Mouse (Mus musculus): ENCODE measurements around the gene Atp5e. TPM values are rescaled to one million over a fixed set of nuclear protein-coding genes. Genes with fewer than 3 reads are reported as not detected.

The Atp5e gene
- total RNA-seq, 4 experiments from 2014 or later, result 1,170 to 1,318 (median 1,227) TPM

GRCm38 (mm10) chr2:174415731-174416310 lies 48.1 kb downstream of the Atp5e start, which contains the start of gene Nelfcd:
Gene Nelfcd (plus strand): TSS chr2:174415804.
- peak; percentile 91 to 95 for DNase-seq (ENCODE audit: low spot score in 2 of 2)

- DNase-seq (ENCODE audit: low spot score in 2 of 2), result no peak
Observed at GRCm38 (mm10) chr2:174415001-174415730, 48.7 kb downstream of the Atp5e start.

- DNase-seq (ENCODE audit: low spot score in 2 of 2), result no peak
Observed at GRCm38 (mm10) chr2:174413127-174413526, 50.8 kb downstream of the Atp5e start.

Other genes starting within 250 kb of the Atp5e start
- gene Gnas, start 179.8 kb downstream of the Atp5e start, total RNA-seq (2022), result 1,000 to 10,000 TPM; 1,232 to 1,409 (median 1,307) TPM
- 1 to 10 TPM; 1.0 to 2.2 (median 1.2) TPM for gene Gm20721, start 117.4 kb downstream of the Atp5e start, total RNA-seq (2022)
- 10 to 100 TPM; 18.7 to 23.3 (median 19.6) TPM for gene Nelfcd, start 48.3 kb downstream of the Atp5e start, total RNA-seq (2022)
- 10 to 100 TPM; 22.0 to 31.2 (median 25.4) TPM for gene Ctsz, start 25.1 kb downstream of the Atp5e start, total RNA-seq (2022)
- gene Tubb1, start 13.4 kb downstream of the Atp5e start, total RNA-seq (2022), result not detected
- 10 to 100 TPM; 42.5 to 49.9 (median 46.5) TPM for gene Prelid3b, start 9.0 kb upstream of the Atp5e start, total RNA-seq (2022)
- gene Zfp831, start 179.4 kb upstream of the Atp5e start, total RNA-seq (2022), result under 1 TPM in 1 of 4 experiments, not detected in 3; 0.03 TPM

All from gastrocnemius, adult 8-10 months (tissue).